In genomic region chr1:171263185-171263611, GRCm38 (mm10) we compare ENCODE assay signal across 8 mouse cellular contexts. TPM values are rescaled to one million over a fixed set of nuclear protein-coding genes. Genes with fewer than 3 reads are reported as not detected.
DNase-seq lines count a peak whose midpoint lies in the region; ATAC-seq lines count a peak whose summit lies in the region.

No protein-coding gene starts in this region.

- peak overlapping the region; percentile 30; the same call in 1 of the 2 replicates for H3K4me3 ChIP-seq in forebrain, embryonic 13.5 days
- no peak overlapping the region for H3K4me3 ChIP-seq in intestine, embryonic 16.5 days (ENCODE audit: low read length)

- no peaks in the 10 kb centered on the region for H3K36me3 ChIP-seq in forebrain, embryonic 13.5 days (ENCODE audit: poor library complexity, severe bottlenecking)
- H3K36me3 ChIP-seq in intestine, embryonic 16.5 days (ENCODE audit: control insufficient read depth, insufficient read depth, low read length): no peaks in the 10 kb centered on the region

- peak; percentile 53 to 88 for DNase-seq in left cerebral cortex, postnatal 14 days (ENCODE audit: low spot score in 2 of 2)
- DNase-seq in left cerebral cortex, adult 11 months (ENCODE audit: low spot score): no peak
- DNase-seq in lung, postnatal 10 days: peak; percentile 91
- peak; percentile 88 for DNase-seq in telencephalon, adult 2 months (ENCODE audit: low read depth, low spot score)
- DNase-seq in T-cell, adult 2 months (ENCODE audit: low spot score): no peak

- peaks cover 17% of the 10 kb centered on the region for H3K4me1 ChIP-seq in forebrain, embryonic 13.5 days
- H3K4me1 ChIP-seq in intestine, embryonic 16.5 days (ENCODE audit: control insufficient read depth, insufficient read depth, low read length): peaks cover 19% of the 10 kb centered on the region

- ATAC-seq in forebrain, embryonic 13.5 days: peak; percentile 94
- peak; percentile 84 for ATAC-seq in intestine, embryonic 16.5 days
- no peak for ATAC-seq in monocyte, adult 5-6 weeks (replicated peaks; ENCODE audit: insufficient number of reproducible peaks, low FRiP score, low TSS enrichment, poor library complexity, severe bottlenecking)

- H3K27ac ChIP-seq in forebrain, embryonic 13.5 days: peak overlapping the region; percentile 91
- peak overlapping the region; percentile 85 for H3K27ac ChIP-seq in intestine, embryonic 16.5 days (ENCODE audit: low read length)

- intact Hi-C loops in left cerebral cortex, postnatal 14 days (cut with DNase I): no loop called here

- H3K27me3 ChIP-seq in forebrain, embryonic 13.5 days: no peaks in the 10 kb centered on the region
- no peaks in the 10 kb centered on the region for H3K27me3 ChIP-seq in intestine, embryonic 16.5 days (replicated peaks; ENCODE audit: control insufficient read depth, insufficient read depth, low read length)

- peak overlapping the region; percentile 61 for H3K4me2 ChIP-seq in forebrain, embryonic 13.5 days
- peak overlapping the region; percentile 40; the same call in 1 of the 2 replicates for H3K4me2 ChIP-seq in intestine, embryonic 16.5 days (ENCODE audit: low read depth, low read length)

- no peaks in the 10 kb centered on the region for H3K9me3 ChIP-seq in forebrain, embryonic 13.5 days (replicated peaks)
- H3K9me3 ChIP-seq in intestine, embryonic 16.5 days (ENCODE audit: control insufficient read depth, low read length): no peaks in the 10 kb centered on the region

- no peak overlapping the region for H3K9ac ChIP-seq in forebrain, embryonic 13.5 days
- no peak overlapping the region for H3K9ac ChIP-seq in intestine, embryonic 16.5 days (ENCODE audit: low read depth, low read length)

- WGBS in forebrain, embryonic 13.5 days: 6% methylated on average over 2 of the region's 2 CpGs
- 0% methylated on average over 2 of the region's 2 CpGs for WGBS in intestine, embryonic 16.5 days

RNA-seq across cellular contexts. Expression of gene B4galt3, which starts 6.9 kb away (rescaled TPM):
- 10 to 100 TPM; 59.8 to 61.3 TPM for total RNA-seq in left cerebral cortex, postnatal 14 days (2021)
- polyA plus RNA-seq in forebrain, embryonic 13.5 days (2015; fragmentation: Nextera tagmentation; extraction: Ambion mirVana): 89.0 and 95.3 TPM in 2 replicates
- polyA plus RNA-seq in intestine, embryonic 16.5 days (2015; fragmentation: Nextera tagmentation; extraction: Ambion mirVana): 50.0 and 56.5 TPM in 2 replicates
- total RNA-seq in monocyte, adult 5-6 weeks (2017): 32.4 to 35.5 TPM (median 34.3 TPM) in 3 replicates

RNA-seq across cellular contexts. Expression of gene Ndufs2, which starts 12.0 kb away (rescaled TPM):
- total RNA-seq in left cerebral cortex, postnatal 14 days (2021): 100 to 1,000 TPM; 265 to 285 TPM
- 216 and 221 TPM in 2 replicates for polyA plus RNA-seq in forebrain, embryonic 13.5 days (2015; fragmentation: Nextera tagmentation; extraction: Ambion mirVana)
- polyA plus RNA-seq in intestine, embryonic 16.5 days (2015; fragmentation: Nextera tagmentation; extraction: Ambion mirVana): 339 and 373 TPM in 2 replicates
- 172 to 231 TPM (median 231 TPM) in 3 replicates for total RNA-seq in monocyte, adult 5-6 weeks (2017)

RNA-seq across cellular contexts. Expression of gene Adamts4, which starts 13.0 kb away (rescaled TPM):
- total RNA-seq in left cerebral cortex, postnatal 14 days (2021): 10 to 100 TPM; 11.1 to 17.0 TPM
- polyA plus RNA-seq in forebrain, embryonic 13.5 days (2015; fragmentation: Nextera tagmentation; extraction: Ambion mirVana): 6.9 and 7.3 TPM in 2 replicates
- polyA plus RNA-seq in intestine, embryonic 16.5 days (2015; fragmentation: Nextera tagmentation; extraction: Ambion mirVana): 6.3 and 7.0 TPM in 2 replicates
- not detected in 3 replicates for total RNA-seq in monocyte, adult 5-6 weeks (2017)

RNA-seq across cellular contexts. Expression of gene Ppox, which starts 17.8 kb away (rescaled TPM):
- 10 to 100 TPM; 20.5 to 23.9 TPM for total RNA-seq in left cerebral cortex, postnatal 14 days (2021)
- polyA plus RNA-seq in forebrain, embryonic 13.5 days (2015; fragmentation: Nextera tagmentation; extraction: Ambion mirVana): 50.3 and 51.0 TPM in 2 replicates
- 40.2 and 40.9 TPM in 2 replicates for polyA plus RNA-seq in intestine, embryonic 16.5 days (2015; fragmentation: Nextera tagmentation; extraction: Ambion mirVana)
- 9.2 to 14.2 TPM (median 11.1 TPM) in 3 replicates for total RNA-seq in monocyte, adult 5-6 weeks (2017)

RNA-seq across cellular contexts. Expression of gene Usp21, which starts 24.6 kb away (rescaled TPM):
- 10 to 100 TPM; 54.1 to 58.0 TPM for total RNA-seq in left cerebral cortex, postnatal 14 days (2021)
- polyA plus RNA-seq in forebrain, embryonic 13.5 days (2015; fragmentation: Nextera tagmentation; extraction: Ambion mirVana): 122 and 125 TPM in 2 replicates
- 50.8 and 53.2 TPM in 2 replicates for polyA plus RNA-seq in intestine, embryonic 16.5 days (2015; fragmentation: Nextera tagmentation; extraction: Ambion mirVana)
- 8.1 to 12.6 TPM (median 11.2 TPM) in 3 replicates for total RNA-seq in monocyte, adult 5-6 weeks (2017)

Comparison
In these comparisons a context has a peak if more than half of its experiments do, and no peak if none do; other contexts are left out.
1. DNase-seq: peak in left cerebral cortex, postnatal 14 days (2 of 2), lung, postnatal 10 days (single experiment) and telencephalon, adult 2 months (single experiment); none in left cerebral cortex, adult 11 months (single experiment) and T-cell, adult 2 months (single experiment).
2. RNA of gene Adamts4, which starts 13.0 kb away (total RNA-seq): 11.1 to 17.0 TPM in left cerebral cortex, postnatal 14 days; not detected in monocyte, adult 5-6 weeks; every median in the first group is over 10 times any median in the second.